Mouse (Mus musculus): ENCODE results near the gene Fbxo42.
A peak's percentile ranks its signal among the peaks of the same experiment; 100 is the strongest.
"Not testable (repeated sequence)": the region's sequence is repeated elsewhere in the genome, so short reads cannot be mapped to it uniquely, and the experiment has no call there.

Fbxo42 gene

GRCm38 (mm10) chr4:141137740-141138139 lies 10.0 kb upstream of the Fbxo42 start:
- DNase-seq = not testable (repeated sequence)

DNA sequence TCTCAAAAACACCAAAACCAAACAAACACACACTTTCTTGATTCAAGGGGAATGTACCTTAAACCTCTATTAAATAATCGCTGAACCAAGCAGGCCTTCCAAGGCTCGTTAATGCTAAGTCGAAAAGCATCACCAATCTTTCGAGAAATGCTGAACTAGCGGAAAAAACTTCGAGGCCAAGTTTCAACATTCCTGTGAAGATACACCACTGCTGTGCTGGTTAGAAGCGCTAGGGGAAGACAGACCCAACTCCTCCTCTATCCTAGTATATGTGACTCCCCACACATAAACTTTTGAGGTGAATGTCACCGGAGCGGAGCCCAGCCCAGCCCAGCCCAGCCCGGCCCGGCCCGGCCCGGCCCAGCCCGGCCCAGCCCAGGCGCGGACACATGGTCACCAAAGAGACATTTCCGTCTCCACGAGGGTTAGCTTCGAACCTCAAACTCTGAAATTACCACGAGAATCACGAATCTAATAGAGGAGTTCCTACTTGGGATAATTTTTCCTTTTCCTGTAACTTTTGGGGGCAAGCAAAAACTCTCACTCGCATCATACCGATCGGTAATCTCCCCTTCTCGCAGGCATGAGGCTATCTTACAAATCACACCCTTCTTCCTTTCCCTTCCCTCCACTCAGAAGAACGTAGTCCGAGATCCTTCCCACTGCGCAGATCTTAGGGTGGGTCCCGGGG lies 9.1 kb upstream of the Fbxo42 start:
- DNase-seq = peak; percentile 85

DNA sequence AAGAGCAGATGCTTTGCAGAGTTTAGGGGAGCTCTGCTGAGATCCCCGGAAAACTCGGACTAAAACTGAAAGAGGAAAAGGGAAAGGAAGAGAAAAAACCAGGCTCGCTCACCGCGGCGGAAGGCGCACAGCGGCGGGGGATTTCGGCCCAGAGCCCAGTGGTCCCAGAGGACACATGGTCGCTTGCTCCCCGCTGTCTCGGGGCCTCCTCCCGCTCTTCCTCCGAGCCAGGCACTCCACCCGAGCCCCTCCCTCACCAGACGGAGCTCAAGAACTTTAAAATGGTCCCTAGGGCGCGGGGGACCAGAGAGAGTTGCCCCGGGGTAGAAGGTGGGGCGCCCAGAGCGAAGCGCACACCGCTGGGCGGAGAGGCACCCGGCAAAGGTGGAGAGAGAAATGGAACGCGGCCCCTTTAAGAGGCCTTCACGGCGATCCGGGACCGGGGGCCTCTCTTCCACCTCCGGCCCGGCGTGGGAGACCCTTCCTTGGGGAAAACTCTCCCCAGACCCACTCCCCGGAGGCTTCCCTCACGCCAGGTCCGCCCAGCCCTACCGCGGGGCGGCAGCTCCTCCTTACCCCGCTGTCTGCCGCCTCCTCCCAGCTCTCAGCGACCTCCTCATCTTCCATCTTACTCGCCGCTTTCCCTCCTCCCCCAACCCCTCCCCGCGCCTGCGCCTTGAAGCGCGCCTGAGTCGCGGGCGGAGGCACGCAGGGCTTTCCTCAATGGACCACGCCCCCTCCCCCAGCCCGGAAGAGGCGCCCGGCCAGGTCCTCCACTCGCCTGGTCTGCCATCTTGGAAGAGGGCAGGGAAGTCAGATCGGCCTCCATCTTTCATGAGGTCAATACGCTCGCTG lies 8.4 kb upstream of the Fbxo42 start, which contains the start of gene Szrd1:
Szrd1 (minus strand) TSS at position 660 of the 855 bp plus-strand sequence.
- DNase-seq = peak; percentile 99

DNA sequence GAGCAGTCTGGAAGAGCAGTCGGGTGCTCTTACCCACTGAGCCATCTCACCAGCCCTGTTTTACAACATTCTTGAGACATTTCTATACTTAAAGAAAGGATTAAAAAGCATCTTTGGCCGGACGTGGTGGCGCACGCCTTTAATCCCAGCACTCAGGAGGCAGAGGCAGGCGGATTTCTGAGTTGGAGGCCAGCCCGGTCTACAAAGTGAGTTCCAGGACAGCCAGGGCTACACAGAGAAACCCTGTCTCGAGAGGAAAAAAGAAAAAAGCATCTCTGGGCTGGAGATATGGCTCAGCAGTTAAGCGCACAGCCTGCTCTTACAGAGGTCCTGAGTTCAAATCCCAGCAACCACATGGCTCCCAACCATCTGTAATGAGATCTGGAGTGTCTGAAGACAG lies 7.4 kb upstream of the Fbxo42 start:
- peak; percentile 33 for DNase-seq

DNA sequence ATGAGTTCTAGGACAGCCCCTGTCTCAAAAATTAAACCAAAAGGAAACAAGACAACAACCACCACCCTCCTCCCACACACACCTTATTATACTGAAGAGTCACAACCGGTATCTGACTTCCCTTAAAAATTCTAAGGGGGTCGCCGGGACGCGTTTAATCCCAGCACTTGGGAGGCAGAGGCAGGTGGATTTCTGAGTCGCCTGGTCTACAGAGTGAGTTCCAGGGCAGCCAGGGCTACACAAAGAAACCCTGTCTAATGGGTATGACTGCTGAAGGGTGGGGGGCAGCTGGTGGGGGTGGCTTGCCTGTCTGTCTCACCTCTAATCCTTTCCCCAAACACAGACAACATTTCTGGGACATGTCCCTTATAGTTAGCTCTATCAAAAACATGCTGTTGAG lies 6.7 kb upstream of the Fbxo42 start:
- no peak for DNase-seq

- DNase-seq = peak; percentile 91
Observed at GRCm38 (mm10) chr4:141142285-141142811, 5.4 kb upstream of the Fbxo42 start.

DNA sequence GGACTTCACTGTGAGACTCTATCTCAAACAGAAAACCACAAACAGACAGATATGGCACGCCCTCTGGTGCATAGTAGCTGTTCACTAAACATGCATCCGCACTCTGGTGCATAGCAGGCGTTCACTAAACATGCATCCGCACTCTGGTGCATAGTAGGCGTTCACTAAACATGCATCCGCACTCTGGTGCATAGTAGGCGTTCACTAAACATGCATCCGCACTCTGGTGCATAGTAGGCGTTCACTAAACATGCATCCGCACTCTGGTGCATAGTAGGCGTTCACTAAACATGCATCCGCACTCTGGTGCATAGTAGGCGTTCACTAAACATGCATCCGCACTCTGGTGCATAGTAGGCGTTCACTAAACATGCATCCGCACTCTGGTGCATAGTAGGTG lies 2.6 kb upstream of the Fbxo42 start:
- not testable (repeated sequence) for DNase-seq

DNA sequence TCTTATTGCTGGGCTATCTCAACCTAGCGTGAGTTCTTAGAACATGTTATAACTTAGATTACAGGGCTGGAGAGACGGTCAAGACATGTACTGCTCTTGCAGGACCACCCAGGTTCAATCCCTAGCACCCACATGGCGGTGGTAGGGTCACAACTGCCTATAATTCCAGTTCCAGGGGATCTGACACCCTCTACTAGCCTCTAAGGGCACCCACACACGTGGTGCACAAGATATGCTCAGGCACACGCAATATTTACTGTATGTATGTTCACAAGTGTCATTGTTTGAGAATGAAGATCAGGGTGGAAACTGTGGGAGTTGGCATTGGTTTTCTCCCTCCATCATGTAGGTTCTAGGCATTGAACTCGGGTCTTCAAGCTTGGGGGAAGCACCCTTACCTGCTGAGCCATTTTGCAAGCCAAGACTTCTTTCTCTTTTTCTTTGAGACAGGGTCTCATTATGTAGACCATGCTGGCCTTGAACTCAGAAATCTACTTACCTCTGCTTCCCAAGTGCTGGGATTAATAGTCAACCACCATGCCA lies 1.2 kb upstream of the Fbxo42 start:
- no peak for DNase-seq

GRCm38 (mm10) chr4:141148009-141148801 lies 492 bp downstream of the Fbxo42 start:
- peak; percentile 28 for DNase-seq

- no peak for DNase-seq
Observed at GRCm38 (mm10) chr4:141149116-141149515, 1.4 kb downstream of the Fbxo42 start.

- no peak for DNase-seq
Observed at GRCm38 (mm10) chr4:141157485-141157884, 9.8 kb downstream of the Fbxo42 start.

GRCm38 (mm10) chr4:141158609-141159008 lies 10.9 kb downstream of the Fbxo42 start:
- no peak for DNase-seq

DNA sequence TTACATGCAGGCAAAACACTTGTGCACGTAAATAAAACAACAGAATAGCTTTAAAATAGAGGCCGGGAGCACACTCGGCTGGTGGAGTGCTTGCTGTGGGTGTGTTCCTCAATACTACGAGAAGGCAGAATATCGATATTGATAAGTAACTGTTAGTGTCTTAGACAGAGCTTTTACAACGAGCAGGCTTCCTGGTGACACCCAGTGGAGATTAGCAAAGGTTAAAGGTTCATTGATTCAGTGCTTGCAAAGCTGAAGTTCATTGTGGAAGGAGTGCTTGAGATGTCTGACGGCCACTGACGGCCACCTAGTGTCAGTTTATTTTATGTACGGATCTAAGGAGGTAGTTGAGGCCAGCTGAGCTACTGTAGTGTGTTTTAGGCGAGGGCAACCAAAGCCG lies 11.4 kb downstream of the Fbxo42 start:
- DNase-seq = no peak

DNA sequence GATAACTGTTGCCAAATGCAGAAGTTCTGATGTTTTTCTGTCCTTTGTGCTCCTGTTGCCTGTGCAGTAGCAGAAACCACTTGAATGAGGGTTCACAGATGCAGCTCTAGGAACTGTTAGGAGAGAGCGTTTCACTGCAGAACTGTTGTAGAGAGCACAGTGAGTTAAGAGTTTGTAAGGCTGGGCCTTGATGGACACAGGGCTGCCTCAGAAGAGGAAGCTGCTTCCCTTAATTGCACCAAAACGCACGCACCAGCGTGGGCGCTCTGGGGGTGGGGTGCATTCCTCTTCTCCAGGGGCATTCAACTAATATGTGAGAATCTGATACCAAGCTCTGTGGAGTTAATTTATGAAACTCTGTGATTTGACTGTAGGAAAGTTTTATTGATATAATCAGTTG lies 12.0 kb downstream of the Fbxo42 start:
- no peak for DNase-seq

GRCm38 (mm10) chr4:141160193-141160592 lies 12.5 kb downstream of the Fbxo42 start:
- DNase-seq = no peak

DNA sequence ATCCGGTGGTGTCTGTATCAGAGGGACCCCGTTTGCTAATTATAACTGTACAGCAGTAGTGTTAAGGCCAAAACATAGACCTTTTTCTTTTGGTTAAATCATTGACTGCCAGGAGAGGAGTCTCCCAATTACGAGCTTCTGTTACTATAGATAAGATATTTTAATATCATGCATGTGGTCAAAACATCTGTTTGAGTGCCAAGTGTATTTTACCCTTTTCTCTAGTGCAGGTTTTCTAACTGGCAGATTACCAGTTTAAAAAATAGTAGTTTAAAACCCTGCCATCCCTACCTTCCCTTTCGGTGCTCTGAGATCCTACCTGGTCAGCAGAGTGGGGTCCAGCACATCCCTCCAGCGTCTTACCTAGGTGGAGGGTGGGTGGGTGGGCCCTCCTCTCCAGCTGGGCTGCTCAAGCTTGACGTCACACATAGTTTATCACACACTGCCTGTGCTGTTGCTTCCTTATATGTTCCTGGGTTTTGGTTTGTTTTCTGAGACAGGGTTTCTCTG lies 14.0 kb downstream of the Fbxo42 start:
- DNase-seq = no peak

- no peak for DNase-seq
Observed at GRCm38 (mm10) chr4:141163729-141164128, 16.0 kb downstream of the Fbxo42 start.

DNA sequence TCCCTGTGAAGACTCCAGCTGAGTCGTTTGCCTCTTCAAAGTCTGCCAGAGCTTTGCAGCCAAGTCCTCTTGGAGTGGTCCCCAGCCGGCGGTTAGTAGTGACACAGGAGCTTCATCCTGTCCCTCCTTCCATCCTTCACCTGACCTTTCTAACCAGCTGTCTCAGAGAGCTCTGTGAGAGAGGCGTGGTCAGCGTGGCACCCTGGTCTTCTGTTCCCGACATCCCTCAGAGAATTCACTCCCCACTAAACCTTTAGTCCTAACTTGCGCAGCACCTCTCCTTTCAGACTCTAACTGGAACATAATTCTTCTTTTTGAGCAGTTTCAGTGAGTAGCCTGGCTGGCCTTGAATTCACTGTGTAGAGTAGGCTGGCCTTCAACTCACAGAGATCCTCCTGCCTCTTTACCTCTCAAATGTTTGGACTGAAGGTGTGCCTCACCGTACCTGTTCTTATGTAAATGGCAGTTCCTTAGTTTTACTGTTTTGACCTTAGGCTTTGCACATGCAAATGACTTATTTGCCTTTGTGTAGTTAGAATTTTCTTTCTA lies 18.1 kb downstream of the Fbxo42 start:
- no peak for DNase-seq

GRCm38 (mm10) chr4:141167156-141167555 lies 19.4 kb downstream of the Fbxo42 start:
- no peak for DNase-seq

DNA sequence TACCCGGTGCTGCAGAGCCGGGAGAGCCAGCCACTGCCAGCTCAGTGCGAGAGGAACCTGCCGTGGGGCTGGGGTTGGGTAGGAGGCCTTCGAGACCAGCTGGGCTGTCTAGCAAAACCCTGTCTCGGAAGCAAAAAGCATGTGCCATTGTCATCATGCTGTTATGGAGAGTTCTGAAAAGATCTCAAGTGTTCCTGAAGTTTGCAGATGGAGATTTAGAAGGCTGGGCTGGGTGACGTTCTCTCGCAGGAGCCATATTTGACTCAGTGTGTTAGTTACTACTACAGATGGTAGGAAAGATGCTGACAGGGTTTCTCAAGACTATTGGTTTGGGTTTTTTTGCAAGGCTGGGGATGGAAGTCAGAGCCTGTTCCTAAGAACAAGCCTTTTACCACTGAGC lies 24.4 kb downstream of the Fbxo42 start:
- no peak for DNase-seq

GRCm38 (mm10) chr4:141175783-141176182 lies 28.1 kb downstream of the Fbxo42 start:
- no peak for DNase-seq

- no peak for DNase-seq
Observed at GRCm38 (mm10) chr4:141176328-141176838, 28.7 kb downstream of the Fbxo42 start.

Measured in kidney, adult 9 months (tissue).